Mouse (Mus musculus) mouse embryonic stem cell (cell line): Measurements from ENCODE around the gene Lyar.

Experiments used
- in situ Hi-C, 2 experiments: fragments of 300-500 bp; cut with MboI; formaldehyde crosslinking; loops; 1 replicate in 1 of 2; 3 replicates in 1 of 2; pipeline ENCODE4 v1.14.3; 2019 to 2020; ENCODE audit warnings: low sequenced_read_pairs in 2 of 2, low pct_unique_long_range_greater_than_20kb in 1 of 2, mixed read lengths in 1 of 2; ENCODE audit not compliant: unreplicated experiment in 1 of 2

The Lyar gene

GRCm38 (mm10) chr5:38220328-38220912, at the start of gene Lyar, which contains the start of gene Zbtb49:
Lyar (plus strand) TSS chr5:38220470.
Zbtb49 (minus strand) TSS chr5:38220457.
- in situ Hi-C loops: no loop called here

DNA sequence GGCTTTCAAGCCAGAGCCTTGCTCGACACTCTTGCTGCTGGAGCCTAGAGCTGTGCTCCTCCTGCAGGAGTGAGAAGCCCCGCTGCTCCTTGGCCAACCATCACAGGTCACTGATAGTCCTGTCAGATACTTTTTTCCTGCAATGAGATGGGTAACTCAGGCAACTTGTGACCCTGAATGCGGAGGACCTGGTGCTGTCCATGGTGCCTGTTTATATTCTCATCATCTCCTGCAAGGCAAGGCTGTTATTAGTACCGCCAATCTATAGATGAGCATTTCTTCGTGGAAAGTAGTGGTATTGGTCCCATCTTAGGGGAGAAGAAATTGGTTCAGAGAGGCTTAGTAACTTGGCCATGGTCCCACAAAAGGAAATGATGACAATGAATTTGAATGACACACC, 46.5 kb upstream of the Lyar start:
- in situ Hi-C loops: no loop called here

DNA sequence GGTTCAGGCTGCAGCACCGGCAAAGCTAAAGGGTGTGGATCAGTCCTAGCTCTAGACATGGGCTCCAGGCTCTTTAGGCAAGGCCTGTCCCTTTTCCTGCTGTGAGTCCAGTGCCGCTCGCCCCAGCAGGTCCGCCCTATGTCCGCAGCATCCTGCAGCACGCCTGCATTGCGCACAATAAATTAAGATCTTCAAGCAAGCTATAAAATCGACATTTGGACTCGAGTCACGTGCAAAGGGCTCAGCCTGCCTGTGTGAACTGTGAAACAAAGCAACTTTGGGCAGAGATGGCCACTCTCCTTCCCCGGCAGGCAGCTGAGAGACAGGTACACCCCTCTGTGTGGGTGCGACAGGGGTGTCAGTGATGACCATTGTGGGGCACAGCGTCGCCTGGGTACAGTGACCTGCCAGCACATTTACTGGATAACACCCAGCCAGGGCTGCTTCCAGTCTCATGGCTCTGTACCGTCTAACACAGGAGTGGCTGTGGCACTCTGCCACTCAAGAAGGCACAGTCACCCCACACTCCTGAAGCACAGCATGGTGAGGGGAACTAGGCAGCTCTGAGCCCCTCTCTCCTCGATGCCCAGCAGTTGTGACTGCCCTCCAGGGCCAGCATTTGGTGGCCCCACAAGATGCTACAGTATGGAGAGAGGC, 45.9 kb upstream of the Lyar start:
- in situ Hi-C loops: no loop called here

GRCm38 (mm10) chr5:38184688-38185285, 35.5 kb upstream of the Lyar start:
- in situ Hi-C loops: no loop called here

DNA sequence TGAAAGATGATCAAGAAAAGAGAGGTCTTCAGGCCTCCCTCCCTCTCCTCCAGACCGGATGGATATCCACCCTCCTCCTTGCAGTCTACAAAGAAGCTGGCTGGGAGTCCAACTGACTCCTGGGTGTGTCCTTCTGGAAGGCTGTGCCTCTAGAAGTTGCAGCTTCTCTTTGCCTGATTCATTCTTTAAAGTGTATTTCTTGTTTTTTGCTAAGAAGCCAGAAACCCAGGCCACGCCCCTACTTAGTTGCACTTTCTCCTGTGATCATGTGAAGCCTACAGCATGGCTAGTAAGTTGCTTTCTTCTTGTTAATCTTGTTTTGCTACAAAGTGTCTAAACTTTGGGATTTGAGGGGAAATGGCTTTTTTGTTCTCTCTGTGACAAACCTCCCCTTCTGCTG, 33.3 kb upstream of the Lyar start:
- in situ Hi-C loops: no loop called here

DNA sequence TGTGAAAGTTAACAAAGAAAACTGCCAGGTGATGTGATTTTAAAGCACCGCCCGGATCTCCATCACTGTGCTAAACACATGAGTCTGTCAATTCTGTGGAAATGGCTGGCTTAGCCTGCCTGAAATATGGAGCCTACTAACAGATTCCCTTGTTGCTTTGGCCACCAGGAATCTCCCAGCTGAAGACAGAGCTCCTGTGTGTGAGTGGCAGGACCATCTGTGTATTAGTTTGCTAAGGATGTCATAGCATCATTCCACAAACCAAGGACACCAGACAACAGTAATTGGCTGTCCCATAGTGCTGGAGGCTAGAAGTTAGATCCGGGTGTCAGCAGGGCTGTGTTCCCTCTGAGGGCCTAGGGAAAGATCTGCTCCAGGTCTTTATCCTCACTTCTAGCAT, 29.4 kb upstream of the Lyar start:
- in situ Hi-C loops: no loop called here

DNA sequence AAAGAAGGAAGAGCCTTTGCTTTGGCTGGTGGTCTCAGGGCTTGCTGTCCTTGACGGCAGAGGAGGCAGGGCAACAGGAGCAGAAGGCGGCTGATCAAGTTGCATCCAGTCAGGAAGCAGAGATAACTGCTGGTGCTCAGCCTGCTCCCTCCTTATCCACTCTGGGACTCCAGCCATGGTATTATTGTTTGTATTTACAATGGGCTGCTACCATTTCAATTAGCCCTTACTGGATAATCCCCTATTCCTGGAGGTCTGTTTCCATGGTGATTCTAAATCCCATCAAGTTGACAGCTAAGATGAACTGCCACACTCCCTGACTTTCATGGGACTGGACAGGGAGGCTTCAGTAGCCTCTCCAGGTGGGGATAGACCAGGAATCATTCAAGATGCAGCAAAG, 25.3 kb upstream of the Lyar start:
- in situ Hi-C loops: no loop called here

- in situ Hi-C loops: no loop called here
Observed at GRCm38 (mm10) chr5:38195941-38196340, 24.3 kb upstream of the Lyar start.

DNA sequence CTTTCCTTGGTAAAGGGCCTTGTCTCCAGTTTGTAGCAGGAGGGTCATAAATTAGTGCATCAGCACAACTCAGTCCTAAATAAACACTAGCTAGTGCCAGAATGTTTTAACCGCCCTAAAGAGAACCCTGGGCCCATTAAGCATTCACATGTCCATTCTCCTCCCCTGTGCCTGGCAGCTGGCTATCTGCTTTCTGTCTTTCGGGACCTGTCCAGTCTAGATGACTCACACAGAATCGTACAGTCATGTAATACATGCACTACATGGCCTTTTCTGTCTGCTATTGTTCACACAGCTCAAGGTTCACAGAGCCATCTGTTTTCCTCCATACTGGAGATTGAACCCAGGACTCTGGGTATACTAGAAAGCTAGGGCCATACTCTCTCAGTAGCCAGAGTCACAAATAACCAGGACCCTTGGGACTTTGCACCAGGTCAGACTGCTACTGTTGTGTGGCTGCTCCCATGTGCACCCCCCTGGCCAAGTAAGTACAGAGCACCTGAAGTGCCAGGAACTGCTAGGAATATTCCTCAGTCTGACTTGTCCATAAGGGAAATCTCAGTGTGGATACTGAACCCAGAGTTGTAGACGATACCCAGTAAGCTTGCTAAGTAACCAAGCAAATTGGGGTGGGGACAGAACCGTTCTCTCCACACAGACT, 23.3 kb upstream of the Lyar start:
- in situ Hi-C loops: no loop called here

- in situ Hi-C loops: no loop called here
Observed at GRCm38 (mm10) chr5:38197482-38197823, 22.8 kb upstream of the Lyar start.

DNA sequence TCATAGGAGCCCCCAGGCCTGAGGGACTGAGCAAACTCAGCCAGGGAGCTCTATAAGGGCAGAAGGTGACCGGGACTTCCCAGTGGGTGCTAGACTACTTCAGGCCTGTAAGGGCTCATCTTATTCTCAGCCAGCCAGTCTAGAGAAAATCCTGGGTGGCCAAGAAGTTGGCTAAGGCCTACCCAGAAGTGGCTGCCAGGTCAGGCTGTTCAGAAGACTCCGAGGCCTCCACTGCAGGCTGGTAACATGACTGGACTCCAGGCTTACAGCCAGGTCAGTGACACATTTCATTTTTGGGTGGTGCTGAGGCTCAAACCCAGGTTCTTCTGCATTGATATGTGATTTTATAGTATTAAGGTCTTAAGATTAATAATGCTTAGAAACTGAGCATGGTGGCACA, 20.6 kb upstream of the Lyar start:
- in situ Hi-C loops: no loop called here

DNA sequence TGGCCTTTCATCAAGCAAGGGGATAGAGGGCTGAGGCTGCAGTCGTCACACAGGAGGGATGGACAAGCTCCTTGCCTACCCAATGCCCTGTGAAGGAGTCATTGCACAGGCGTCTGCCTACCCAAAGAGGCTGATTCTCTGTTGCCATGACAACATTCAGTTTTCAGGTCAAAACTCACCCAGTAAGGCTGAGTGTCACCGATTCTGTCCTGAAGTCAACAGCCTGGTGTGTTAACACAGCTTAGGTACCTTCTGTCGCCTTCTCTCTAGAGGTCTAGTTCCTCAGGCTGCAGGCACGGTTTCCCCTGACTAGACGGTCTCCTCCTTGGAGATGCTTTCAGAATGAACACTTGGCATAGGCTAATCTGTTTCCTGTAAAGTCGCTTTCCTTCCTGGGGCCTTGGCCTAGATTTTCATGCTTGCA, 15.0 kb upstream of the Lyar start:
- in situ Hi-C loops: no loop called here

GRCm38 (mm10) chr5:38208985-38209384, 11.3 kb upstream of the Lyar start:
- in situ Hi-C loops: no loop called here

GRCm38 (mm10) chr5:38211691-38212090, 8.6 kb upstream of the Lyar start:
- in situ Hi-C loops: no loop called here

GRCm38 (mm10) chr5:38213009-38213408, 7.3 kb upstream of the Lyar start:
- in situ Hi-C loops: no loop called here

GRCm38 (mm10) chr5:38219771-38220307, 431 bp upstream of the Lyar start:
- in situ Hi-C loops: no loop called here

DNA sequence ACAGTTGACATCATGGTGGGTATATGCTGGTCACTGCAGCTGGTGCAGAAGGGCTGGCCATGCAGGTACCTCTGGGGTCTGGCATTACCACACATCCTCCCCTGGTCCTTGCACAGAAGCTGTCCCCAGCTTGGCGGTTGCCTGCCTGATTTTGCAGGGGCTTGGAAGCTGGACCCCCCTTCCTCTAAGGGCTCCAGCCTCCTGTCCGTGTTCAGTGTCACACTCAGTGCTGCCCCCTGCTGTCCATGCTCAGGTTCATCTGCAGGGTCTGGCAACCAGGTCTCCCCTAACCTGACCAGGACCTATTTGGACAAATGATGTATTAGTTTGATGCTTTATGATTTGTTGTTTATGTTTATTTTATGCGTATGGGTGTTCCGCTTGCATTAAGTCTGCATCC, 15.2 kb downstream of the Lyar start:
- in situ Hi-C loops: no loop called here

DNA sequence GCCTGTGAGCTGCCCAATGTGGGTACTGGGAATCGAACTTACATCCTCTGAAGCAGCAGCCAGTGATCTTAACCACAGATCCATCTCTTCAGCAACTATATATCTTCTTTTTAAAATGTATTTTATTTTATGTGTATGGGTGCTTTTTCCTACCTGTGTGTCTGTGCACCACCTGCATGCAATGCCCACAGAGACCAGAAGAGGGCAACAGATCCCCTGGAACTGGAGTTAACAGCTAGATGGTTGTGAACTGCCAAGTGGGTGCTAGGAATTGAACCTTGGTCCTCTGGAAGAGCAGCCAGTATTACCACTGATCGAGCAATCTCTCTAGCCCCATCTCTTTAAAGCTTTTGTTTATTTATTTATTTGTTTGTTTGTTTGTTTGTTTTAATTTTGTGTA, 16.4 kb downstream of the Lyar start:
- in situ Hi-C loops: no loop called here

DNA sequence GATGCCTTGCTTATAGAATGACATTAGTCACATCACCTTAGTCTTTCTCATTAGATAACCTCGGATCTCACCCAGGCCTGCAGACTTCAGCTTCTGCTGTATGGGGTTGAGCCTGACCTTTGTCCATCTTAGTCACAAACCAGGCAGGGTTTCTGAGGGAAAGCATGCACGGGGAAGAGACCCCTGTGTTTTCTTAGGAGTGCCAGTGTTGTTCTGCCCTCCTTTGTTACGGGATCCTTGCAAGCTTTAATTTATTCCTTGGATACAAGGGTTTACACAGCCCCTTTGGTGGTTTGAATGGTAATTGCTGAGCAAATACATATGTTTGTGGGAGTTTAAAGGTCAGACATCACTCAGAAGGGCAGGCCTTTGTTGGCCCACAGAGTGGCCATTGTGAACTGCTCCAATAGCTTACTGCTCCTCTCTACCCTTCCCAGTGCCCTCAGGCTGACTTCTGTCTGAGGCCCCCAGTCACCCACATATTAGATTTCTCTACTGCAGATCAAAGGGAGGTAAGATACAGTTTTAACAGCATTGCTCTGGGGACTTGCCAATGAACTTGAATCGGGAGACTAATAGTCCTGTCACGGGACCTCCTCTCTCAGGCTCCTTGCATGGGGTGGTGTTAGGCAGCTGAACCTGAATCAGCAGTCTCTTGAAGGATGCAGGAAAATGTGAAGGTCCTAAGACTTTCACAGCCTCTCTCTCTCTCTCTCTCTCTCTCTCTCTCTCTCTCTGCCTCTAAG, 20.6 kb downstream of the Lyar start:
- in situ Hi-C loops: no loop called here
